Mouse (Mus musculus) splenic B cell, adult 2 months (primary cell): Measurements from ENCODE around the gene Hist1h3g.
"Not testable (repeated sequence)": the region's sequence is repeated elsewhere in the genome, so short reads cannot be mapped to it uniquely, and the experiment has no call there.

Experiments used
- DNase-seq: peaks from one replicate; pipeline ENCODE4 v3.0.0-alpha.2; 2011; ENCODE audit warnings: low read depth, low spot score
- H3K27me3 ChIP-seq: 2 replicates; pipeline ENCODE4 v1.6.1; 2012; ENCODE audit warnings: mild to moderate bottlenecking, low read length, moderate library complexity, mixed read lengths; ENCODE audit not compliant: control insufficient read depth, poor library complexity, insufficient read depth, severe bottlenecking
- H3K36me3 ChIP-seq: 2 replicates; pipeline ENCODE4 v1.6.1; 2012; ENCODE audit warnings: mild to moderate bottlenecking, low read length, moderate library complexity, mixed read lengths; ENCODE audit not compliant: control insufficient read depth, poor library complexity, insufficient read depth, severe bottlenecking

Hist1h3g gene

DNA sequence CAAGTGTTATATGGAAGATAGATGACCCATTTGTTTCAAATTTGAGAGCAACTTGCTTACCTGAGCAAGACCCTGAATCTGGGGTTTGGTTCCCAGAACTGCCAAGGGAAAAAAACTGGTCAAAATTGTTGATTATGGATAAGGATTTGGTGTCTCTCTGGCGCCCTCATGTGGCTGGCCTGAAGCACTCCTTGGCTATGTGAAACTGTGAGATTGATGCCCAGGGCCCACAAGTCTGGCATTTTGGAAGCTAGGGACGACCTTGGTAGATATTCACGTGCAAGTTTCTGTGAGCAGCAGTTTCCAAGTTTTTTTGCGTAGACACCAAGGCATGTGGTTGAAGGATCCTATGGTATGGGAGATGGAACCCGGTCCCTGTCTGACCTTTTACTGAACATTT lies 10.6 kb upstream of the Hist1h3g start:
- DNase-seq: peak; percentile 88
- no peaks in the 10 kb centered on the region for H3K27me3 ChIP-seq
- no peaks in the 10 kb centered on the region for H3K36me3 ChIP-seq

DNA sequence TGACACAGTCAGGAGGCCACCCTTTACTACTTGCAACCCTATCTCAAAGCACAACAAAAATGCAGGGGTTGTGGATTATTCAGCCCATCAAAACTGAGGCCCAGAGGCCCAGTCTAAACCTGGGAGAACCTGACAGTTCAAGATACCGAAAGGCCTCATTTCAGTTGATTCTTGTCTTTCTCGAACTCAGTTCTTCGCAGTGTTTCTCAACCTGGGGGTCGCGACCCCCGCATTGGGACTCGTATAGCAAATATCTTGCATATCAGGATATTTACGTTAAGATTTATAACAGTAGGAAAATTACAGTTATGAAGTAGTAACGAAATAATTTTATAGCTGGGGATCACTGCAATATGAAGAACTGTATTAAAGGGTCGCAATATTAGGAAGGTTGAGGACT lies 9.3 kb upstream of the Hist1h3g start:
- no peaks in the 10 kb centered on the region for H3K36me3 ChIP-seq
- no peaks in the 10 kb centered on the region for H3K27me3 ChIP-seq
- no peak for DNase-seq

DNA sequence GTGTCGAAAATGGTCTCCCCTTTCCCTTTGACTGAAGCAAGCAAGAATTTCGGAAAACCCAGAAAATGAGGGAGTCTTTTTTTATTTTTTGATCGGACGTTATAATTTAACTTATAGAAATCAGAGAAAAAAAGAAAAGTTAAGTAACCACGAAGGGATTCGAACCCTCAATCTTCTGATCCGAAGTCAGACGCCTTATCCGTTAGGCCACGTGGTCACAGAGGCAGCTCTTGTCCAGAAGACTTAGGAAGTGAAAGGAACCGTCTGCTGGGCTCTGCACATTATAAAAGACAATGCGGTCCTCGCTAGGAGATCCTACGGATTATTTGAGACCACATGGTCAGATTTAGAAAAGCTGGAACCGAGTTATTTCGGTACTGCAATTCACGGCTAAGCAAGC lies 8.9 kb upstream of the Hist1h3g start:
- H3K36me3 ChIP-seq: no peaks in the 10 kb centered on the region
- DNase-seq: peak; percentile 95
- H3K27me3 ChIP-seq: no peaks in the 10 kb centered on the region

DNA sequence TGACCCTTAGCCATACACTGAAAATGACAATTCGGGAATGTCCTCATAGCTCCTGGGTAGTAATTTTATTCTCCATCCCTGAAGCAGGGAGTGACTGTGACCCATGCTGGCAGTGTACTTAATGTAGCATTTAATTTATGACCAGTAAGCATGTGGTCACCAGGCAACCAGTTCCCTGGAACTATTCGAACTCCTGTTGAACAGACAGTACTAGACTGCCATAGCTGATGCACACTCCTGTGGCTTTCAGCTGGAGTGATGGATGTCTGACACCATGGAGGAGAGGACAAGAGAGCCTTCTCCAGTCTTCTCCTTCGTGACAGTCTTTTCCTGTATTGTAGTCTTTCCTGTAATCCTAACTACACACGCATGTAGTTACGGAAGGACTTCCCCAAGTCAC lies 6.2 kb upstream of the Hist1h3g start:
- Histone ChIP-seq H3K27me3 (no peaks in the 10 kb centered on the region), H3K36me3 (no peaks in the 10 kb centered on the region)
- DNase-seq: no peak

DNA sequence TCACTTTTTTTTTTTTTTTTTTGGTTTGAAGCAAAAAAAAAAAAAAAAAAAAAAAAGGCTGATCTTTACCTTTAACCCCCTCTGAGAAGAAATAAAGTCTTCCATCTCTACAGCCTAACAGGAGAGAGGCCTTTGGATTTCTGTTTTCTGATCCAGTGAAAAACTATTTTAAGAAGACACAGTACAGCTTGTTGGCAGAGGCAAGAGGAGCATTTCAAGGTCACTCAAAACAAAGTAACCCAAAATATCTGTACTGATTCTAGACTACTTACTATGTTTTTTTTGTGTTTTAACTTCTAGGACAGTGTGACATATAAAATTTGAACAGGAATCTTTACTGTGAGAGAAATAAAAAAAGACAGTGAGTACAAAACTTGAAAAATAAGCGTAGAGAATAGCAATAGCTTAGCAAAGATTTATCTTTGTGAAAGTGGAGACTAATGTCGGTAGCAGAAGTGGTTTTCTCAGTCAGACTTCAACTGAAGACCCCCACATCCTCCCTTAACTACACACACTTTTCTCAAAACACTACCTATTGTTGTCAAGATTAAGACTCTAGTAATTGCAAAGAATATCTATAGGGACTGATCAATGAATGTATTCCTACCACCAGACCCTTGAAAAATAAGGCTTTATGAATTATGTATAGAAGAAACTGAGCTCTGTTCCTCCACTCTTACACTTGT lies 5.6 kb upstream of the Hist1h3g start:
- no peak for DNase-seq

DNA sequence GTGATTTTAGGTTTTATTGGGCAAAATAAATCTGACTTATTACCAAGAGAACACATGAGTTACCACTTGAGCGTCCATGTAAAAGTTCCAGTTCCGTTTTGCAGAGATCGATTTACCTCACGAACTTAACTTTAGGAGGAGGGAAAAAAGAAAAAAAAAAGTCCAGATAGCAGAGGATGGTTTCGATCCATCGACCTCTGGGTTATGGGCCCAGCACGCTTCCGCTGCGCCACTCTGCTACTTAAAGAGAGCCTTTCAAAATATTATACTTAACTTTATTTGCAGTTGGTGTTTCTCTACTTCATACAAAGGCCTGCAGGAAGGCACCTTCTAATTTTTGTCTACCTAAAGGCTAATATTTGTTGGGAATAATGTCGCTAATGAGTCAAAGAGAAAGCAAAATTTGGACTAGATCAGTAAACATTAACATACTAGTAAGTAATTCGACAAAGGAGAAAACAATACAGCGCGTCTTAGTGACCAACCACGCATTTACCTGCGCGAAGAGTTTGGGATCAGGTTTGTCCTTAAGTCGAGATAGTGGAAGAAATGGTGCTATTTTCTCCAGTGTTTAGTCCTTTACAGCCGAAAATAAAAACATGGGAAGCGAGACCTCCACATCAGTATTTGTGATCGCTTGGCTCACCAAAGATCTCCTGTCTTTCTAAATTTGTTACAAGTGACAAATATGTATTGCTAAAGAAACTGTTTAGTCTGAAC lies 4.9 kb upstream of the Hist1h3g start:
- Histone ChIP-seq H3K27me3 (no peaks in the 10 kb centered on the region), H3K36me3 (no peaks in the 10 kb centered on the region)
- DNase-seq: peak; percentile 84

More for the DNA sequence above, 5.6 kb upstream of the Hist1h3g start:
- Histone ChIP-seq H3K36me3 (no peaks in the 10 kb centered on the region), H3K27me3 (no peaks in the 10 kb centered on the region)

DNA sequence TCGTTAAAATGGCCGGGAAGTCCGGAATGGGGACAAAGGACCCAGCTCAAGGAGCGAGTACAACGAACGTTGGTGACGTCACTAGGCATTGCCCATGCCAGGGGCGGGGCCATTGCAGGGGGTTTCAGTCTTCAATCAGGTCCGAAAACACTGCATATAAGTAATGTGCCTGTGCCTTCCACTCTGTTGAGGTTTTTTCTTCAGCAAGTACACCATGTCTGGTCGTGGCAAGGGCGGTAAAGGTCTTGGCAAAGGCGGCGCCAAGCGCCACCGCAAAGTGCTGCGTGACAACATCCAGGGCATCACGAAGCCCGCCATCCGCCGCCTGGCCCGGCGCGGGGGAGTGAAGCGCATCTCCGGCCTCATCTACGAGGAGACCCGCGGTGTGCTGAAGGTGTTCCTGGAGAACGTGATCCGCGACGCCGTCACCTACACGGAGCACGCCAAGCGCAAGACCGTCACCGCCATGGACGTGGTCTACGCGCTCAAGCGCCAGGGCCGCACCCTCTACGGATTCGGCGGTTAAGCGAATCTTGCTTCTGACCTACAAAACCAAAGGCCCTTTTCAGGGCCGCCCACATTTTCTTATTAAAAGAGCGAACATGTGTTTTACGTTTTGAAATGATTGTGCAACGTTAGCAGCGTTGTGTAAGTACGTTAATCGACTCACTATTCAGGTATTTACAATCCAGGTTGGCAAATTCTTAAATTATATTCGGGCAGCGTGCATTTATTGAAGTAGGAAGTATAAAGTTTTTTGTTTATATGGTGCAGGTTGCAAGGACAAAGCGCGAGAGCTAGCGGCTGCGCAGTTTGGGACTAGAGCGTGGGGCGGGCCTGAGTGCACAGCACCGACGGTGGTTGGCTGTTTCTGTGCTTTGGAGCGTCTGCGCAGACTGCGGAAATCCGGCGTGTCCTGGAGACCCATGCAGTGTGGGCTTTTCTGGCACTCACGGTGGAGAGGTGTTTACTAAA lies 4.0 kb upstream of the Hist1h3g start, which contains the start of gene Hist1h4h:
TSS of gene Hist1h4h (plus strand) at position 150 of the 975 bp plus-strand sequence.
- no peaks in the 10 kb centered on the region for H3K27me3 ChIP-seq
- DNase-seq: peak; percentile 97
- no peaks in the 10 kb centered on the region for H3K36me3 ChIP-seq

DNA sequence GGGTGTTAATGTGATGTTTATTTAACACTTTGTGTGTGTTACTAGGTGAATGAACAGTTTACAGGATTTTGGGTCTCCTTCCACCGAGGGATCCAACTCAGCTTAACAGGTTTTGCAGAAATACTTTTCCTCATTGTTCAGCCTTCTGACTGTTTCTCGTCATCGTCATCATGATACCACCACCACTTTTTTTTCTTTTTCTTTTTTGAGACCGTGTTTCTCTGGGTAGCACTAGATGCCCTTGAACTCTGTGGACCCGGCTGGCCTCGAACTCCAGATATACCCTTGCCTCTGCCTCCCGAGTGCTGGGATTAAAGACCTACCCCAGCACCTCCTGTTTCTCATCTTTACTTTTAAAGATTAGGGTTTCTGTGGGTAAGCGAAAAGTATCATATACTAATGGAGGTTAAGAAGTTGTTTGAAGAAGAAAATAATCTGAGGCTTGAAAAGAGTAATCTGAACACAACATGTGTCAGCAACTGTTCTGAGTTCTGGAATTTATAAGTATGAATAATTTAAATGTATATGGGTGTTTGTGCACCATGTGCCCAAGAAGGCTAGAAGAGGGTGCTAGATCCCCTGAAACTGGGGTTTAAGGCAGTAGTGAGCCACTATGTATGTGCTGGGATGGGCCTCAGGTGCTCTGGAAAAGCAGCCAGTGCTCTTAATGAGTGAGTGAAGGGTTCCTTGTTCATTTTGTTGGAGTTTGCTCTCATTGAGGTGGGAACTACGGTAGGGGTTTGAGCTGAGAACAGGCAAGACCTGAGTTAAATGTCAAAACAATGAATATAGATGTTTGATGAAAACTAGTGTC lies 2.8 kb upstream of the Hist1h3g start:
- H3K27me3 ChIP-seq: no peaks in the 10 kb centered on the region
- DNase-seq: no peak
- H3K36me3 ChIP-seq: no peaks in the 10 kb centered on the region

DNA sequence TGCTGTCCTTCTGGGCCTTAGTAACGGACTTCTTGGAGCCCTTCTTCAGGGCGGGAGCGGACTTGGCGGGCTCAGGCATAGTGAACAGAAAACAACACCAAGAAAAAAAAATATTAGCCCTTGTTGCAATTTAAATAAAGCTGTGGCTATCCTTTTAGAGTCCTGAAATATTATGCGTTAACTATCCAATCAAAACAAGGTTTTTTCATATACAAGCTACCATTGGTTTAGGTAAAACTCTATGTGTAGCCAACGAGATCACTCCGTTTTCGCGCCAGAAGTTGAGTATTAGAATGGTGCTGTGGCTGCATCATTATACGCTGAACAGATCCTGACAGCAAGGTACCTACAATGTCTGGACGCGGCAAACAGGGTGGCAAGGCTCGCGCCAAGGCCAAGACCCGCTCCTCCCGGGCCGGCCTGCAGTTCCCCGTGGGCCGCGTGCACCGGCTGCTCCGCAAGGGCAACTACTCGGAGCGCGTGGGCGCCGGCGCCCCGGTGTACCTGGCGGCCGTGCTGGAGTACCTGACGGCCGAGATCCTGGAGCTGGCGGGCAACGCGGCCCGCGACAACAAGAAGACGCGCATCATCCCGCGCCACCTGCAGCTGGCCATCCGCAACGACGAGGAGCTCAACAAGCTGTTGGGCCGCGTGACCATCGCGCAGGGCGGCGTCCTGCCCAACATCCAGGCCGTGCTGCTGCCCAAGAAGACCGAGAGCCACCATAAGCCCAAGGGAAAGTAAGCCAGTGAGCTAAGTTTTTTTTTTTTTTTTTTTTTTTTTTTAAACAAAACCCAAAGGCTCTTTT lies 1.5 kb upstream of the Hist1h3g start, which contains the start of gene Hist1h2af:
TSS of gene Hist1h2af (plus strand) at position 347 of the 808 bp plus-strand sequence.
- H3K27me3 ChIP-seq, H3K36me3 ChIP-seq: not testable (repeated sequence)
- DNase-seq: peak; percentile 83

DNA sequence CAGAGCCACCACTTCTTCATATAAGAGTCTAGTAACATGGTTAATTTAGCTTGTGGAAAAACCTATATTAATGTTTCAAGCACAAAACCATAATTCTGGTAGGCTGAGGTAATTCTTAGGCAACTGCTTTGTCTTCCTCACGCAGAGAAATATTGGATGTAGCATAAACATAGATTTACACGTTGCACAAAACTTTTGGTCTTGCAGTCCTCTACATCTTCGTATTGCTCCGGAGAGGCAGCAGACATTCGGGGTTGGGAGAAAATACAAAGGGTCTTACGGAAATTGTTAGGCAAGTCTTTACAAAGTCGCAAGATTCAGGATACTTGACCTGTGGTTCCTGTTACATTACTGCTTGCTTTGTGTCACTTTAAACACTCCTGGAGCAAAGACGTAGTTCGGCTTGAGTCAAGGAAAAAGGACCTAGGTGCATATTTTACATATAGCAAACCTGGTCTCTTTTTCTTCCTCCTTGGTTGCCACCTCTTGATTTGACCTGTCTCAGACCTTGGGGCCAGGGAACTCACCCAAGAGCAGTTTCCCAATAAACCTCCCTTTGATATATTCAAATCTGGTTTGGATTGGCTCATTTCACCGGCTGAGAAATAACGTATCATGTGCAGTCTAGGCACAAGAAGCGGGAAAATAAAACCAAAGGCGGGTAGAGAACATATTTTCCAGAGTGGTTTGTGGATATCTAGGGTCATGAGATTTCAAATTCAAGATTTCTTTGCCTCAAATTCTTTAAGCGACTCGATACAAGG lies 672 bp upstream of the Hist1h3g start:
- no peaks in the 10 kb centered on the region for H3K27me3 ChIP-seq
- DNase-seq: no peak
- no peaks in the 10 kb centered on the region for H3K36me3 ChIP-seq

DNA sequence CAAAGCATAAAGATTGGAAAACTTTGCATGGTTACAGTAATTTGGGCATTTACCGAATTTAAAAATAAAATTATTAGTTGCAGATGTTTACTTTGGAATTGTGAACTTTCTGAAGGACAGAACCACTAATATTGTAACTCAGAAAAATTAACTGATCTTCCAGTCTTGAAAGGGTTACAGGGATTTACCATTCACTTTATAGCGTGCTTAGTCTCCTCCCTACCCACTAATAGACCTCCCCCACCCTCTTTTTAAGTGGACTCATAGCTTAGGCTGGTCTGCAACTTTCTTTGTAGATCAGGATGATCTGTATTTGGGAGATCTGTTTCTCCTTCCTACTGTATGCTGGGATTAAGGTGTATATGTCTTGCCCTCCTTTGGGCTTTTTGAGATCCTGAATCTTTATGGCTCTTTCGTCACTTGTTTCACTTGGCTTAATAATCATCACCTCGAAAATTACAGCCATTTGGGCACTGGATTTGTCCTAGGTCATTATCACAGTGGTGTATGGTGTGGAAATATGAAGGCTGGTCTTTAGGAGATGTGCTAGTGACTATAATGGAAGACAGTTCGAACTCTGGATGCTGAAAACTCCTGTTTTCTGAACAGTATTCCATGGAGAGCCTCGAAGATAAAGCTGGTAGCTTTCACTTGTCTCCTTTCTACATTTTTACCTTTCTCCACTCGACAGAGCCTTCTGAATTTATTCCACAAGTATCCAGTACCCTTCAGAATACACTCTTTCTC lies 1.0 kb downstream of the Hist1h3g start:
- Histone ChIP-seq H3K27me3 (no peaks in the 10 kb centered on the region), H3K36me3 (no peaks in the 10 kb centered on the region)
- DNase-seq: no peak

DNA sequence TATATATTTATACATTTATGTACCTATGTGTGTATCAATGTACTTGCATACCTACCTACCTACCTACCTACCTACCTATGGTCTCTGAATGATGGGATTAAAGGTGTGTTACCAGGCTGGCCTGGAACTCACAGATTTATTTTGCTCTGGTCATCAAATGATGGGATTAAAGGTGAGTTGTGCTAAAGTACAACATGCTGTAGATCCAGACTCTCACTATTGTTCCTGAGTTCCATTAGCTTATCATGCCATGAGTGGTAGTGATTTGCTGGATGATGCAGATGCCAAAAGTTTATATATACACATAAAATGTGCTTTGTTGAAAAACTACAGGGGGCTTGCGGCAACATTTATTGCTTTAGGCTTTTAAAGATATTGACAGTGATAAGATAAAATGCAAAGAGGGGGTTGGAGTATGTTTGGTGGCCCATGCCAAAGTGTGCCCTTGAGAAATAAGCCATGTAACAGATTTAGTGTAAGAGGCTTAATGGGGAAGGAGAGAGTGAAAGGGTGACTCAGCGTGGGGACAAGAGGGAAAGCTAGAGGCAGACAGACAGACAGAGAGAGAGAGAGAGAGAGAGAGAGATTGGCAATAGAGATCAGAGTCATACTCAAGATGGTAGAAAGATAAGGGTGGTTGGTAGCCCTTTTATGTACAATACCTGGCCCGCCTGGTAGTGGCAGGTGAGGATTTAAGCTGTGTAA lies 1.9 kb downstream of the Hist1h3g start:
- no peaks in the 10 kb centered on the region for H3K27me3 ChIP-seq
- H3K36me3 ChIP-seq: no peaks in the 10 kb centered on the region
- DNase-seq: no peak
